Mouse (Mus musculus) kidney, adult 2 months (tissue): ENCODE data around the gene Zc3h10.

ENCODE experiments used
- CTCF ChIP-seq: fragments of 200-500 bp; conservative IDR thresholded peaks from 2 replicates; pipeline ENCODE4 v1.5.1; 2011; ENCODE audit warnings: low read depth, mild to moderate bottlenecking, control low read depth, low read length, moderate library complexity, mixed read lengths; ENCODE audit not compliant: insufficient read depth, insufficient read length
- POLR2A ChIP-seq: fragments of 200-500 bp; IDR thresholded peaks from one replicate; pipeline ENCODE4 v1.6.1; 2011; ENCODE audit warnings: low read depth, low read length, control low read depth

DNA sequence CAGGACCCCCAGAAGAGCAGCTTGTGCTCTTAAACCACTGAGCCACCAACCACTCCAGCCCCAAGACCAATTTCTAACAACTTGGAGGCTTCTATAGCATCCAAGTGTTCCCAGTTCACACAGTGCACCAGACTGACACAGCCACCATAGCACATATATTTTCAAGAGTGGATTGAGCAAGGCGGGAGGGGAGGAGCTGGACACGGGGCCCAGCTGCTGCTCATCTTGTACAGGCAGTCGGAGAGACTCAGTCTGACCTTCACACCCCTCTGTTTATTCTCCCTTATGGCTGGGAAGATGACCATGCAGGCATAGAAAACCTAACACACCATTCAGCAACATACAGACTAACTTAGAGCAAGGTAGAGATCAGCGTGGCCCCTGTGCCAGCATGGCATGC, 37.7 kb downstream of the Zc3h10 start:
- TF ChIP-seq CTCF (no peak), POLR2A (no peak)
